Mouse (Mus musculus) urinary bladder, postnatal 0 days (tissue): ENCODE measurements around the gene Prss1. TPM values are rescaled to one million over a fixed set of nuclear protein-coding genes. Genes with fewer than 3 reads are reported as not detected.

ENCODE experiments used
- polyA plus RNA-seq: library from polyadenylated mRNA; unstranded; fragments of >200 nt; fragmentation: Nextera tagmentation; extraction: Ambion mirVana; gene quantifications from 2 replicates; pipeline ENCODE4 v1.2.1, GENCODE M21; 2015

Gene Prss1
- polyA plus RNA-seq = not detected in 2 replicates

DNA sequence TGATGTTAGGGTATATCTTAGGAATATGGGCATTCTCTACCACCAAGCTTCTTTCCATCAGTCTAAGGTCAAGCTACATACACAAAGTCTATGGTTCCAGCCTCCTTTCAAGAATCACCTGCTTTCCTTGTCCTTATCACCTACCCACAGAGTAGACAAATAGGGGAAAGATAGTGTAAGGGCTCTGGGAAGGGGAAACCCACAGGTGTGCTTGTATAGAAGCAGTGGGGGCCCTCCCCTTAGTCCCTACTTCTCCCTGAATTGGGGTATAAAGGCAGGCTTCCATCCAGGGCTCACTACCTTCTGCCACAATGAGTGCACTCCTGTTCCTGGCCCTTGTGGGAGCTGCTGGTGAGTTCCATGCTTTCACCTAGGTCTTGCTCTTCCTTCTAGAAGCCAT is at the start of gene Prss1:
Gene Prss1, plus strand, starts transcription at position 301 of the 400 bp plus-strand sequence.

DNA sequence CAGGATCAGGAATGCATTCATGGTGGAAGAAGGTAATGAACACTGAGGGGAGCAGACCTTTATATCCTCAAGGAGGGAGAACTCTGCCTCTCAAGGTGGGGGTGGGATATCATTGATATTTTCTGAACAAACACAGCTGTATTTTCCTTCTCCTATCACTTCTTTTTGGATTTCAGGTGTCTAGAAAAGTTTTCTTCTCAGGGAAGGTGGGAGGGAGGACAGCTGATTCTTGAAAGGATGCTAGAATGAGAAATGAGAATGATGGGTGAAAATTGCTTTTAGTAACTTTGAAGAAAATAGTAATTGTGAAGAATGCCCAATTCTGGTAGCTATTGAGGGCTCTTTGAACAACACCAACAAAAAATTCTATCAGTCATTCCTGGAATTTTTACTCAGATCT is 12.7 kb upstream of the Prss1 start, which contains the start of gene Gm10334:
Gene Gm10334, minus strand, starts transcription at position 101 of the 400 bp plus-strand sequence.

Other genes starting within 250 kb of the Prss1 start
- not detected in 2 replicates for gene Try4, start 156.7 kb upstream of the Prss1 start, polyA plus RNA-seq
- not detected in 2 replicates for gene Try5, start 142.1 kb upstream of the Prss1 start, polyA plus RNA-seq
- not detected in 2 replicates for gene Try10, start 104.8 kb upstream of the Prss1 start, polyA plus RNA-seq
- gene Prss3, start 81.3 kb upstream of the Prss1 start, polyA plus RNA-seq = not detected in 2 replicates
- not detected in 2 replicates for gene Gm5771, start 66.6 kb upstream of the Prss1 start, polyA plus RNA-seq
- gene Gm10334, start 12.8 kb upstream of the Prss1 start, polyA plus RNA-seq = not detected in 2 replicates
- gene Prss2, start 62.9 kb downstream of the Prss1 start, polyA plus RNA-seq = not detected in 2 replicates
- gene Ephb6, start 146.6 kb downstream of the Prss1 start, polyA plus RNA-seq = 4.4 and 4.6 TPM in 2 replicates
- gene Trpv6, start 177.5 kb downstream of the Prss1 start, polyA plus RNA-seq = 0.12 and 0.24 TPM in 2 replicates
- gene Trpv5, start 221.8 kb downstream of the Prss1 start, polyA plus RNA-seq = not detected in 2 replicates
- not detected in 2 replicates for gene Llcfc1, start 225.5 kb downstream of the Prss1 start, polyA plus RNA-seq
- gene Kel, start 245.4 kb downstream of the Prss1 start, polyA plus RNA-seq = 0.39 and 0.89 TPM in 2 replicates